In genomic region chr8:70330741-70331364, GRCm38 (mm10) we compare ENCODE assay signal across 8 mouse cellular contexts. TPM values are rescaled to one million over a fixed set of nuclear protein-coding genes. Genes with fewer than 3 reads are reported as not detected.
DNase-seq lines count a peak whose midpoint lies in the region; ATAC-seq and TF ChIP-seq lines count a peak whose summit lies in the region.

No protein-coding gene starts in this region.

- ATAC-seq in lung, postnatal 0 days = peak; percentile 79
- peak; percentile 46 for ATAC-seq in granulocyte monocyte progenitor cell, adult 5-6 weeks (replicated peaks; ENCODE audit: poor library complexity, severe bottlenecking)
- ATAC-seq in midbrain, embryonic 11.5 days (ENCODE audit: low FRiP score) = peak; percentile 84

- H3K27ac ChIP-seq in lung, postnatal 0 days (ENCODE audit: low read length) = no peak overlapping the region
- H3K27ac ChIP-seq in midbrain, embryonic 11.5 days (ENCODE audit: low read depth, low read length) = no peak overlapping the region

- TF ChIP-seq CTCF in lung, postnatal 0 days (IDR thresholded peaks at IDR 0.05) = peak; percentile 69

- H3K9me3 ChIP-seq in lung, postnatal 0 days (ENCODE audit: low read length) = no peaks in the 10 kb centered on the region
- no peaks in the 10 kb centered on the region for H3K9me3 ChIP-seq in midbrain, embryonic 11.5 days (ENCODE audit: control insufficient read depth, low read length)

- WGBS in lung, postnatal 0 days = 41% methylated on average over 48 of the region's 53 CpGs
- 23% methylated on average over 53 of the region's 53 CpGs for WGBS in midbrain, embryonic 11.5 days

- no peaks in the 10 kb centered on the region for H3K4me1 ChIP-seq in lung, postnatal 0 days (ENCODE audit: insufficient read depth, low read depth, low read length)
- H3K4me1 ChIP-seq in midbrain, embryonic 11.5 days (ENCODE audit: control insufficient read depth, insufficient read depth, low read length) = peaks cover 27% of the 10 kb centered on the region

- DNase-seq in lung, postnatal 0 days (ENCODE audit: low spot score) = peak; percentile 59
- no peak for DNase-seq in lung, adult 18-20 months
- DNase-seq in cerebellum, postnatal 36 days = peak; percentile 46 to 55
- DNase-seq in left cerebral cortex, adult 11 months (ENCODE audit: low spot score) = peak; percentile 61
- peak; percentile 98 for DNase-seq in midbrain, embryonic 11.5 days (ENCODE audit: low spot score, missing footprints)
- DNase-seq in testis, postnatal 14 days (ENCODE audit: low spot score) = peak; percentile 55
- no peak for DNase-seq in ovary, adult 18-20 months (ENCODE audit: low spot score)

- H3K4me2 ChIP-seq in lung, postnatal 0 days (replicated peaks; ENCODE audit: low read depth, low read length) = no peak overlapping the region
- H3K4me2 ChIP-seq in midbrain, embryonic 11.5 days = peak overlapping the region; percentile 32

- no peak for TF ChIP-seq EP300 in lung, postnatal 0 days (IDR thresholded peaks at IDR 0.05)

- no peak overlapping the region for H3K4me3 ChIP-seq in lung, postnatal 0 days (ENCODE audit: low read depth, low read length)
- no peak overlapping the region for H3K4me3 ChIP-seq in midbrain, embryonic 11.5 days (ENCODE audit: low read depth, low read length)

- no peak overlapping the region for H3K9ac ChIP-seq in lung, postnatal 0 days (replicated peaks; ENCODE audit: low read depth)
- no peak overlapping the region for H3K9ac ChIP-seq in midbrain, embryonic 11.5 days (ENCODE audit: low read length)

- H3K27me3 ChIP-seq in lung, postnatal 0 days (replicated peaks; ENCODE audit: insufficient read depth, low read length) = no peaks in the 10 kb centered on the region
- peaks cover 8% of the 10 kb centered on the region for H3K27me3 ChIP-seq in midbrain, embryonic 11.5 days (ENCODE audit: control insufficient read depth, insufficient read depth, low read length)

- H3K36me3 ChIP-seq in lung, postnatal 0 days (ENCODE audit: insufficient read depth, low read length) = peaks cover 27% of the 10 kb centered on the region
- peaks cover 42% of the 10 kb centered on the region for H3K36me3 ChIP-seq in midbrain, embryonic 11.5 days (ENCODE audit: control insufficient read depth, insufficient read depth, low read length)

RNA-seq across cellular contexts. Expression of gene Gdf1, which starts 1.2 kb away (rescaled TPM):
- polyA plus RNA-seq in lung, postnatal 0 days (2015; fragmentation: Nextera tagmentation; extraction: Ambion mirVana) = 0.33 and 0.81 TPM in 2 replicates
- not detected in 2 replicates for total RNA-seq in granulocyte monocyte progenitor cell, adult 5-6 weeks (2014; fragmentation: Nextera tagmentation)
- total RNA-seq in granulocyte monocyte progenitor cell, adult 5-6 weeks (2017) = not detected in 2 replicates
- polyA plus RNA-seq in midbrain, embryonic 11.5 days (2014; fragmentation: Nextera tagmentation; extraction: Ambion mirVana) = 0.43 and 1.3 TPM in 2 replicates

RNA-seq across cellular contexts. Expression of gene Cers1, which starts 15.3 kb away (rescaled TPM):
- 0.63 and 1.6 TPM in 2 replicates for polyA plus RNA-seq in lung, postnatal 0 days (2015; fragmentation: Nextera tagmentation; extraction: Ambion mirVana)
- not detected in 2 replicates for total RNA-seq in granulocyte monocyte progenitor cell, adult 5-6 weeks (2014; fragmentation: Nextera tagmentation)
- total RNA-seq in granulocyte monocyte progenitor cell, adult 5-6 weeks (2017) = not detected in 2 replicates
- polyA plus RNA-seq in midbrain, embryonic 11.5 days (2014; fragmentation: Nextera tagmentation; extraction: Ambion mirVana) = 5.5 and 7.0 TPM in 2 replicates

RNA-seq across cellular contexts. Expression of gene Upf1, which starts 22.2 kb away (rescaled TPM):
- 10.4 and 11.1 TPM in 2 replicates for polyA plus RNA-seq in lung, postnatal 0 days (2015; fragmentation: Nextera tagmentation; extraction: Ambion mirVana)
- total RNA-seq in granulocyte monocyte progenitor cell, adult 5-6 weeks (2014; fragmentation: Nextera tagmentation) = 30.6 and 33.7 TPM in 2 replicates
- total RNA-seq in granulocyte monocyte progenitor cell, adult 5-6 weeks (2017) = 24.2 and 30.8 TPM in 2 replicates
- polyA plus RNA-seq in midbrain, embryonic 11.5 days (2014; fragmentation: Nextera tagmentation; extraction: Ambion mirVana) = 19.6 and 19.8 TPM in 2 replicates

RNA-seq across cellular contexts. Expression of gene Cope, which starts 28.5 kb away (rescaled TPM):
- 266 and 297 TPM in 2 replicates for polyA plus RNA-seq in lung, postnatal 0 days (2015; fragmentation: Nextera tagmentation; extraction: Ambion mirVana)
- 209 and 240 TPM in 2 replicates for total RNA-seq in granulocyte monocyte progenitor cell, adult 5-6 weeks (2014; fragmentation: Nextera tagmentation)
- 132 and 155 TPM in 2 replicates for total RNA-seq in granulocyte monocyte progenitor cell, adult 5-6 weeks (2017)
- polyA plus RNA-seq in midbrain, embryonic 11.5 days (2014; fragmentation: Nextera tagmentation; extraction: Ambion mirVana) = 230 and 240 TPM in 2 replicates

RNA-seq across cellular contexts. Expression of gene Ddx49, which starts 28.6 kb away (rescaled TPM):
- polyA plus RNA-seq in lung, postnatal 0 days (2015; fragmentation: Nextera tagmentation; extraction: Ambion mirVana) = 29.9 and 32.5 TPM in 2 replicates
- total RNA-seq in granulocyte monocyte progenitor cell, adult 5-6 weeks (2014; fragmentation: Nextera tagmentation) = 45.9 and 66.8 TPM in 2 replicates
- 139 and 177 TPM in 2 replicates for total RNA-seq in granulocyte monocyte progenitor cell, adult 5-6 weeks (2017)
- 45.7 and 49.7 TPM in 2 replicates for polyA plus RNA-seq in midbrain, embryonic 11.5 days (2014; fragmentation: Nextera tagmentation; extraction: Ambion mirVana)

Comparison
In these comparisons a context has a peak if more than half of its experiments do, and no peak if none do; other contexts are left out.
1. DNase-seq: peak in lung, postnatal 0 days (single experiment), cerebellum, postnatal 36 days (2 of 2), left cerebral cortex, adult 11 months (single experiment), midbrain, embryonic 11.5 days (single experiment) and testis, postnatal 14 days (single experiment); none in lung, adult 18-20 months (0 of 2) and ovary, adult 18-20 months (single experiment).
2. Peak in every context shown above with its lines, with median percentiles within 50 percentile points of each other: ATAC-seq.